Mouse (Mus musculus) limb, embryonic 14.5 days (tissue): ENCODE results near the gene Gm49366. TPM values are rescaled to one million over a fixed set of nuclear protein-coding genes. Genes with fewer than 3 reads are reported as not detected.
"Not testable (repeated sequence)": the region's sequence is repeated elsewhere in the genome, so short reads cannot be mapped to it uniquely, and the experiment has no call there.

Source experiments
- ATAC-seq: fragments of 200-750 bp; cut with Nextera tagmentation; 2 replicates; pipeline ENCODE4 v1.8.0; 2017; ENCODE audit warnings: low read depth, moderate number of reproducible peaks, moderate TSS enrichment; ENCODE audit not compliant: low FRiP score
- DNase-seq: peaks from one replicate; pipeline ENCODE4 v3.0.0-alpha.2; 2015; ENCODE audit warnings: low spot score
- H3K27ac ChIP-seq: fragments of 300-500 bp; sonication (generic); replicated peaks from 2 replicates; pipeline ENCODE4 v1.5.1; 2014; ENCODE audit warnings: low read depth, mild to moderate bottlenecking, low read length, moderate library complexity, mixed read lengths
- H3K27me3 ChIP-seq: fragments of 300-500 bp; sonication (generic); 2 replicates; pipeline ENCODE4 v1.6.1; 2014; ENCODE audit warnings: low read length, mixed read lengths; ENCODE audit not compliant: control insufficient read depth, insufficient read depth
- H3K36me3 ChIP-seq: fragments of 300-500 bp; sonication (generic); 2 replicates; pipeline ENCODE4 v1.6.1; 2014; ENCODE audit warnings: mild to moderate bottlenecking, low read length, moderate library complexity, mixed read lengths; ENCODE audit not compliant: control insufficient read depth, insufficient read depth
- H3K4me1 ChIP-seq: fragments of 300-500 bp; sonication (generic); 2 replicates; pipeline ENCODE4 v1.6.1; 2014; ENCODE audit warnings: antibody characterized with exemption, low read length, mixed read lengths; ENCODE audit not compliant: control insufficient read depth, insufficient read depth
- H3K4me2 ChIP-seq: fragments of 300-500 bp; sonication (generic); replicated peaks from 2 replicates; pipeline ENCODE4 v1.6.1; 2014; ENCODE audit warnings: low read depth, mild to moderate bottlenecking, low read length, moderate library complexity; ENCODE audit not compliant: severe bottlenecking
- H3K4me3 ChIP-seq: fragments of 300-500 bp; sonication (generic); replicated peaks from 2 replicates; pipeline ENCODE4 v1.5.1; 2014; ENCODE audit warnings: low read length
- H3K9ac ChIP-seq: fragments of 300-500 bp; sonication (generic); 2 replicates; pipeline ENCODE4 v1.6.1; 2014; ENCODE audit warnings: mild to moderate bottlenecking, low read depth, low read length, moderate library complexity; ENCODE audit not compliant: severe bottlenecking
- H3K9me3 ChIP-seq: fragments of 300-500 bp; sonication (generic); 2 replicates; pipeline ENCODE4 v1.6.1; 2016; ENCODE audit warnings: low read length; ENCODE audit not compliant: control insufficient read depth
- POLR2A ChIP-seq: fragments of 200-500 bp; IDR thresholded peaks from 2 replicates; pipeline ENCODE4 v1.8.0; 2012; ENCODE audit warnings: inconsistent platforms, mild to moderate bottlenecking, moderate library complexity, borderline replicate concordance; ENCODE audit not compliant: insufficient read depth, insufficient read length; ENCODE audit errors: extremely low read depth
- whole genome bisulfite sequencing: fragments of 180-500 bp; shearing (Covaris S2); extraction: QIAGEN DNeasy Blood & Tissue Kit; methylation state at CpG from one replicate; pipeline ENCODE4 v1.1.7; 2014; 5-methylcytosine and 5-hydroxymethylcytosine counted together
- polyA plus RNA-seq, 2 experiments: library from polyadenylated mRNA; depleted of rRNA in 1 of 2; stranded (reverse) in 1 of 2; unstranded in 1 of 2; fragments of >200 nt; fragmentation: Nextera tagmentation in 1 of 2; extraction: Ambion mirVana in 1 of 2; gene quantifications; 2 replicates each; pipeline versions ENCODE4 v1.2.1 to v1.2.3; 2012 to 2014

Gene Gm49366
- polyA plus RNA-seq, 2 experiments = not detected

GRCm38 (mm10) chr12:84064621-84065020 is 25.9 kb downstream of the Gm49366 start:
- H3K4me1 ChIP-seq = no peaks in the 10 kb centered on the region
- H3K4me2 ChIP-seq = no peak overlapping the region
- ATAC-seq (no peak), DNase-seq (no peak)
- H3K36me3 ChIP-seq = no peaks in the 10 kb centered on the region
- TF ChIP-seq POLR2A = no peak
- WGBS = 79% methylated on average over 8 of the region's 8 CpGs
- H3K9ac ChIP-seq = no peak overlapping the region
- H3K27me3 ChIP-seq = peaks cover 10% of the 10 kb centered on the region; the same call in 1 of the 2 replicates
- H3K4me3 ChIP-seq = no peak overlapping the region
- H3K9me3 ChIP-seq = no peaks in the 10 kb centered on the region; the same call in 1 of the 2 replicates
- H3K27ac ChIP-seq = no peak overlapping the region

GRCm38 (mm10) chr12:84067752-84068151 is 29.0 kb downstream of the Gm49366 start:
- H3K9ac ChIP-seq = no peak overlapping the region
- H3K27me3 ChIP-seq = peaks cover 22% of the 10 kb centered on the region; the same call in 1 of the 2 replicates
- DNase-seq = no peak
- ATAC-seq = no peak
- no peak overlapping the region for H3K4me2 ChIP-seq
- WGBS = 76% methylated on average over 4 of the region's 4 CpGs
- H3K9me3 ChIP-seq = no peaks in the 10 kb centered on the region; the same call in 1 of the 2 replicates
- no peaks in the 10 kb centered on the region for H3K4me1 ChIP-seq
- H3K4me3 ChIP-seq = no peak overlapping the region
- no peaks in the 10 kb centered on the region for H3K36me3 ChIP-seq
- H3K27ac ChIP-seq = no peak overlapping the region
- TF ChIP-seq POLR2A = no peak

GRCm38 (mm10) chr12:84068296-84068695 is 29.6 kb downstream of the Gm49366 start:
- Histone ChIP-seq H3K9ac (no peak overlapping the region), H3K4me2 (no peak overlapping the region), H3K4me3 (no peak overlapping the region), H3K9me3 (no peaks in the 10 kb centered on the region; the same call in 1 of the 2 replicates), H3K27me3 (peaks cover 22% of the 10 kb centered on the region; the same call in 1 of the 2 replicates), H3K36me3 (no peaks in the 10 kb centered on the region), H3K27ac (no peak overlapping the region), H3K4me1 (no peaks in the 10 kb centered on the region)
- DNase-seq (no peak), ATAC-seq (no peak)
- TF ChIP-seq POLR2A = no peak
- whole genome bisulfite sequencing = 48% methylated on average over 8 of the region's 8 CpGs

GRCm38 (mm10) chr12:84068986-84069385 is 30.3 kb downstream of the Gm49366 start, which contains the start of gene Acot5:
Gene Acot5 (plus strand): TSS chr12:84069325.
- H3K9ac ChIP-seq = peak within 1 kb of the TSS; percentile 21; the same call in 1 of the 2 replicates
- H3K4me2 ChIP-seq = peak within 1 kb of the TSS; percentile 57
- H3K9me3 ChIP-seq = no peaks in the 10 kb centered on the region
- peaks cover 22% of the 10 kb centered on the region; the same call in 1 of the 2 replicates for H3K27me3 ChIP-seq
- no peak for TF ChIP-seq POLR2A
- peak within 1 kb of the TSS; percentile 39 for H3K4me3 ChIP-seq
- H3K36me3 ChIP-seq = no peaks in the 10 kb centered on the region
- ATAC-seq (no peak), DNase-seq (no peak)
- H3K27ac ChIP-seq = no peak within 1 kb of the TSS
- WGBS = 48% methylated on average over 9 of the region's 9 CpGs
- H3K4me1 ChIP-seq = no peaks in the 10 kb centered on the region

GRCm38 (mm10) chr12:84069582-84069981 is 30.8 kb downstream of the Gm49366 start:
- 2% methylated on average over 34 of the region's 52 CpGs for WGBS
- H3K27ac ChIP-seq, H3K36me3 ChIP-seq, ATAC-seq, DNase-seq, H3K4me1 ChIP-seq, H3K9me3 ChIP-seq: not testable (repeated sequence)
- H3K4me3 ChIP-seq = peak overlapping the region; percentile 39
- H3K27me3 ChIP-seq = peaks cover 22% of the 10 kb centered on the region; the same call in 1 of the 2 replicates
- H3K9ac ChIP-seq = peak overlapping the region; percentile 21; the same call in 1 of the 2 replicates
- H3K4me2 ChIP-seq = peak overlapping the region; percentile 57

- no peak for TF ChIP-seq POLR2A
- Histone ChIP-seq H3K27me3 (peaks cover 22% of the 10 kb centered on the region; the same call in 1 of the 2 replicates), H3K9me3 (no peaks in the 10 kb centered on the region), H3K27ac (no peak overlapping the region), H3K4me2 (no peak overlapping the region), H3K4me3 (no peak overlapping the region), H3K36me3 (no peaks in the 10 kb centered on the region), H3K9ac (no peak overlapping the region), H3K4me1 (no peaks in the 10 kb centered on the region)
- ATAC-seq (no peak), DNase-seq (no peak)
- 84% methylated on average over 2 of the region's 2 CpGs for WGBS
These were observed 33.0 kb downstream of the Gm49366 start for GRCm38 (mm10) chr12:84071696-84072095.
